ENCODE assay signal across 20 mouse cellular contexts in the genomic region with DNA sequence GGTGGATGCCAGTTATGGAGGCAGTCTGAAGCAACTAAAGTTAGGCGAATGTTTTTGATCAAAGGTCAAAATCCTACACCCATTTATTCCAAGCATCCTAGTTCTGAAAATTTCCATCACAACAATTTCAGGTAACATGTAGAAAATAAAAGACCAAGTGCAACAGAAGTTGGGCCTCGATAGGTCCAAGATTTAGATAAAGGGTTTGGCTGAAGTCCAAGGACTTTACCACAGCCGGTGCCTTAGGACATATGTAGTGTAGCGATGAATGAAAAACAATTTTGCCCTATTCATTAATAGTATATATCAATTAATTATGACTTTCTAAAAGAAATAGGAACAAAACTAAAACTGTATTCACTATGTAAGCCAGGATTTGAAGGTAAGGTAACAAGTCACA.
"Had no signal": no experiment of that assay in that cellular context is flagged by ENCODE, and none has a peak within 500 bp of the region (broad histone marks: within the 10 kb centered on the region; RNA-seq: fewer than 3 reads in every experiment).

No protein-coding gene starts in this region.

- H3K9me3 ChIP-seq: megakaryocyte, embryonic 14.5 days; midbrain, embryonic 10.5 days; midbrain, embryonic 12.5 days; neural tube, embryonic 13.5 days; neural tube, embryonic 15.5 days had no signal

- H3K4me3 ChIP-seq: megakaryocyte, embryonic 14.5 days; midbrain, embryonic 10.5 days; midbrain, embryonic 12.5 days; myocyte; neural tube, embryonic 13.5 days; neural tube, embryonic 15.5 days had no signal

- H3K9ac ChIP-seq: lung, embryonic 14.5 days; midbrain, embryonic 12.5 days; neural tube, embryonic 13.5 days; neural tube, embryonic 15.5 days had no signal

- ATAC-seq: midbrain, embryonic 16.5 days had no signal

- H3K4me1 ChIP-seq: neural tube, embryonic 13.5 days had no signal

- H3K4me2 ChIP-seq: lung, embryonic 14.5 days; midbrain, embryonic 12.5 days; neural tube, embryonic 13.5 days; neural tube, embryonic 15.5 days had no signal

- H3K36me3 ChIP-seq: midbrain, embryonic 10.5 days; midbrain, embryonic 12.5 days; neural tube, embryonic 13.5 days; neural tube, embryonic 15.5 days had no signal

- H3K27me3 ChIP-seq: megakaryocyte, embryonic 14.5 days; midbrain, embryonic 12.5 days; neural tube, embryonic 13.5 days; neural tube, embryonic 15.5 days had no signal

- H3K27ac ChIP-seq: midbrain, embryonic 10.5 days; midbrain, embryonic 12.5 days; neural tube, embryonic 13.5 days; neural tube, embryonic 15.5 days had no signal

- DNase-seq: lung, adult 18-20 months; lung, embryonic 14.5 days; lung, postnatal 10 days; lung, postnatal 4 days; midbrain, embryonic 14.5 days; retina, postnatal 1 day; right cerebral cortex, adult 18-20 months; right cerebral cortex, postnatal 25 days; right cerebral cortex, postnatal 4 days; spleen, adult 18-20 months; thymus, adult 18-20 months; thymus, postnatal 14 days; thymus, postnatal 36 days had no signal
